Mouse (Mus musculus) midbrain, embryonic 13.5 days (tissue): Measurements from ENCODE around the gene Rad9a. TPM values are rescaled to one million over a fixed set of nuclear protein-coding genes. Genes with fewer than 3 reads are reported as not detected.
A peak's percentile ranks its signal among the peaks of the same experiment; 100 is the strongest.

ENCODE experiments used
- ATAC-seq: fragments of 200-750 bp; cut with Nextera tagmentation; 2 replicates; pipeline ENCODE4 v1.8.0; 2017; ENCODE audit warnings: mild to moderate bottlenecking, moderate TSS enrichment, moderate library complexity
- H3K27ac ChIP-seq: fragments of 300-500 bp; sonication (generic); 2 replicates; pipeline ENCODE4 v1.5.1; 2015; ENCODE audit warnings: inconsistent platforms, mild to moderate bottlenecking, moderate library complexity
- H3K27me3 ChIP-seq: fragments of 300-500 bp; sonication (generic); 2 replicates; pipeline ENCODE4 v1.6.1; 2015; ENCODE audit warnings: mild to moderate bottlenecking, inconsistent platforms
- H3K36me3 ChIP-seq: fragments of 300-500 bp; sonication (generic); 2 replicates; pipeline ENCODE4 v1.6.1; 2015; ENCODE audit warnings: mild to moderate bottlenecking, inconsistent platforms
- H3K4me1 ChIP-seq: fragments of 300-500 bp; sonication (generic); replicated peaks from 2 replicates; pipeline ENCODE4 v1.6.1; 2015; ENCODE audit warnings: inconsistent platforms
- H3K4me2 ChIP-seq: fragments of 300-500 bp; sonication (generic); replicated peaks from 2 replicates; pipeline ENCODE4 v1.6.1; 2015; ENCODE audit warnings: moderate library complexity, mild to moderate bottlenecking, inconsistent platforms
- H3K4me3 ChIP-seq: fragments of 300-500 bp; sonication (generic); replicated peaks from 2 replicates; pipeline ENCODE4 v1.5.1; 2015; ENCODE audit warnings: mild to moderate bottlenecking, inconsistent platforms
- H3K9ac ChIP-seq: fragments of 300-500 bp; sonication (generic); replicated peaks from 2 replicates; pipeline ENCODE4 v1.6.1; 2015; ENCODE audit warnings: mild to moderate bottlenecking, inconsistent platforms
- H3K9me3 ChIP-seq: fragments of 300-500 bp; sonication (generic); 2 replicates; pipeline ENCODE4 v1.6.1; 2016; ENCODE audit warnings: mild to moderate bottlenecking, inconsistent platforms
- WGBS: fragments of 180-500 bp; shearing (Covaris S2); methylation state at CpG from one replicate; pipeline ENCODE4 v1.1.7; 2015; 5-methylcytosine and 5-hydroxymethylcytosine counted together
- polyA plus RNA-seq: library from polyadenylated mRNA; unstranded; fragments of >200 nt; fragmentation: Nextera tagmentation; extraction: Ambion mirVana; gene quantifications from 2 replicates; pipeline ENCODE4 v1.2.1, GENCODE M21; 2015

Gene Rad9a
- polyA plus RNA-seq, 1 experiment from 2014 or later: 26.3 TPM

GRCm38 (mm10) chr19:4166678-4167476 lies 34.6 kb downstream of the Rad9a start:
- H3K4me3 ChIP-seq: no peak overlapping the region
- no peak overlapping the region for H3K4me2 ChIP-seq
- H3K27me3 ChIP-seq: no peaks in the 10 kb centered on the region
- no peaks in the 10 kb centered on the region for H3K9me3 ChIP-seq
- H3K27ac ChIP-seq: no peak overlapping the region
- ATAC-seq: no peak
- H3K9ac ChIP-seq: no peak overlapping the region
- H3K36me3 ChIP-seq: no peaks in the 10 kb centered on the region
- peaks cover 24% of the 10 kb centered on the region for H3K4me1 ChIP-seq
- WGBS: 85% methylated on average over 9 of the region's 9 CpGs

GRCm38 (mm10) chr19:4164721-4165120 lies 36.7 kb downstream of the Rad9a start:
- no peak overlapping the region for H3K27ac ChIP-seq
- H3K9ac ChIP-seq: no peak overlapping the region
- 83% methylated on average over 2 of the region's 2 CpGs for WGBS
- H3K27me3 ChIP-seq: no peaks in the 10 kb centered on the region
- H3K36me3 ChIP-seq: peaks cover 16% of the 10 kb centered on the region
- H3K9me3 ChIP-seq: no peaks in the 10 kb centered on the region
- H3K4me1 ChIP-seq: peaks cover 22% of the 10 kb centered on the region
- no peak overlapping the region for H3K4me3 ChIP-seq
- H3K4me2 ChIP-seq: no peak overlapping the region
- ATAC-seq: no peak

- no peaks in the 10 kb centered on the region for H3K27me3 ChIP-seq
- no peak for ATAC-seq
- peaks cover 20% of the 10 kb centered on the region for H3K4me1 ChIP-seq
- no peak overlapping the region for H3K4me2 ChIP-seq
- no peak overlapping the region; the same call in 1 of the 2 replicates for H3K4me3 ChIP-seq
- H3K9ac ChIP-seq: no peak overlapping the region
- no peaks in the 10 kb centered on the region for H3K9me3 ChIP-seq
- WGBS: 83% methylated on average over 3 of the region's 3 CpGs
- H3K27ac ChIP-seq: 0 out of 2 replicates have a peak overlapping the region, but pooled peaks have one; percentile 2
- peaks cover 22% of the 10 kb centered on the region for H3K36me3 ChIP-seq
Observed at GRCm38 (mm10) chr19:4164100-4164499, 37.4 kb downstream of the Rad9a start.

- Histone ChIP-seq H3K36me3 (peaks cover 28% of the 10 kb centered on the region), H3K4me1 (peaks cover 20% of the 10 kb centered on the region), H3K9ac (peak overlapping the region; percentile 62), H3K4me2 (peak overlapping the region; percentile 93), H3K27me3 (no peaks in the 10 kb centered on the region), H3K9me3 (no peaks in the 10 kb centered on the region), H3K27ac (peak overlapping the region; percentile 86), H3K4me3 (peak overlapping the region; percentile 68)
- WGBS: 35% methylated on average over 4 of the region's 4 CpGs
- peak; percentile 58 for ATAC-seq
Observed at GRCm38 (mm10) chr19:4163543-4163887, 37.9 kb downstream of the Rad9a start.

- Histone ChIP-seq H3K36me3 (peaks cover 34% of the 10 kb centered on the region), H3K4me1 (peaks cover 20% of the 10 kb centered on the region), H3K27ac (peak within 1 kb of the TSS; percentile 86), H3K27me3 (no peaks in the 10 kb centered on the region), H3K9me3 (no peaks in the 10 kb centered on the region), H3K9ac (peak within 1 kb of the TSS; percentile 84), H3K4me3 (peak within 1 kb of the TSS; percentile 68), H3K4me2 (peak within 1 kb of the TSS; percentile 93)
- 7% methylated on average over 42 of the region's 42 CpGs for WGBS
- ATAC-seq: peak; percentile 90
Observed at GRCm38 (mm10) chr19:4162646-4163542, 38.6 kb downstream of the Rad9a start, which contains the start of gene Rps6kb2. Gene Rps6kb2 (minus strand): TSS chr19:4163354.

GRCm38 (mm10) chr19:4159049-4159448 lies 42.4 kb downstream of the Rad9a start:
- Histone ChIP-seq H3K9me3 (no peaks in the 10 kb centered on the region), H3K4me1 (peaks cover 20% of the 10 kb centered on the region), H3K27me3 (no peaks in the 10 kb centered on the region), H3K9ac (no peak overlapping the region), H3K36me3 (peaks cover 62% of the 10 kb centered on the region), H3K4me2 (no peak overlapping the region), H3K4me3 (no peak overlapping the region), H3K27ac (no peak overlapping the region)
- ATAC-seq: no peak
- WGBS: 97% methylated on average over 8 of the region's 8 CpGs

GRCm38 (mm10) chr19:4156771-4157170 lies 44.7 kb downstream of the Rad9a start:
- Histone ChIP-seq H3K4me1 (peaks cover 4% of the 10 kb centered on the region), H3K4me2 (no peak overlapping the region), H3K36me3 (peaks cover 82% of the 10 kb centered on the region), H3K9me3 (no peaks in the 10 kb centered on the region), H3K4me3 (no peak overlapping the region), H3K27me3 (no peaks in the 10 kb centered on the region), H3K9ac (no peak overlapping the region), H3K27ac (no peak overlapping the region)
- 94% methylated on average over 12 of the region's 12 CpGs for WGBS
- no peak for ATAC-seq

GRCm38 (mm10) chr19:4156073-4156579 lies 45.3 kb downstream of the Rad9a start:
- peak overlapping the region; percentile 37; the same call in 1 of the 2 replicates for H3K9ac ChIP-seq
- 0 out of 2 replicates have a peak, but pooled peaks cover 1% of the 10 kb centered on the region for H3K4me1 ChIP-seq
- peaks cover 83% of the 10 kb centered on the region for H3K36me3 ChIP-seq
- no peaks in the 10 kb centered on the region for H3K27me3 ChIP-seq
- H3K4me3 ChIP-seq: no peak overlapping the region
- no peak overlapping the region for H3K4me2 ChIP-seq
- 67% methylated on average over 20 of the region's 20 CpGs for WGBS
- peak overlapping the region; percentile 19; the same call in 1 of the 2 replicates for H3K27ac ChIP-seq
- ATAC-seq: no peak
- no peaks in the 10 kb centered on the region for H3K9me3 ChIP-seq

GRCm38 (mm10) chr19:4155223-4156072 lies 46.0 kb downstream of the Rad9a start:
- H3K4me1 ChIP-seq: peaks cover 8% of the 10 kb centered on the region; the same call in 1 of the 2 replicates
- 68% methylated on average over 6 of the region's 6 CpGs for WGBS
- no peak overlapping the region for H3K4me2 ChIP-seq
- H3K36me3 ChIP-seq: peaks cover 83% of the 10 kb centered on the region
- H3K27me3 ChIP-seq: no peaks in the 10 kb centered on the region
- H3K4me3 ChIP-seq: no peak overlapping the region
- peak overlapping the region; percentile 37; the same call in 1 of the 2 replicates for H3K9ac ChIP-seq
- ATAC-seq: no peak
- H3K27ac ChIP-seq: peak overlapping the region; percentile 19; the same call in 1 of the 2 replicates
- no peaks in the 10 kb centered on the region for H3K9me3 ChIP-seq

- no peak for ATAC-seq
- peaks cover 84% of the 10 kb centered on the region for H3K36me3 ChIP-seq
- H3K4me3 ChIP-seq: no peak overlapping the region
- H3K4me1 ChIP-seq: peaks cover 16% of the 10 kb centered on the region
- H3K27me3 ChIP-seq: no peaks in the 10 kb centered on the region
- H3K9me3 ChIP-seq: no peaks in the 10 kb centered on the region
- no peak overlapping the region for H3K27ac ChIP-seq
- H3K4me2 ChIP-seq: no peak overlapping the region
- no peak overlapping the region for H3K9ac ChIP-seq
- 85% methylated on average over 13 of the region's 13 CpGs for WGBS
Observed at GRCm38 (mm10) chr19:4154437-4155222, 46.8 kb downstream of the Rad9a start.
